9 mouse cellular contexts compared by ENCODE assay signal in genomic region chr15:77911065-77911464, GRCm38 (mm10). TPM values are rescaled to one million over a fixed set of nuclear protein-coding genes. Genes with fewer than 3 reads are reported as not detected.
A peak's percentile ranks its signal among the peaks of the same experiment; 100 is the strongest.
DNase-seq lines count a peak whose midpoint lies in the region; ATAC-seq lines count a peak whose summit lies in the region.
"Had no signal": no experiment of that assay in that cellular context is flagged by ENCODE, and none has a peak within 500 bp of the region (broad histone marks: within the 10 kb centered on the region; RNA-seq: fewer than 3 reads in every experiment).

No protein-coding gene starts in this region.

- H3K4me3 ChIP-seq in lung, embryonic 15.5 days: no peak overlapping the region
- no peak overlapping the region for H3K4me3 ChIP-seq in hindbrain, embryonic 16.5 days (ENCODE audit: low read length)

- H3K27ac ChIP-seq in lung, embryonic 15.5 days: peak overlapping the region; percentile 83
- H3K27ac ChIP-seq in hindbrain, embryonic 16.5 days (ENCODE audit: low read depth, low read length): no peak overlapping the region
- H3K27ac ChIP-seq: macrophage had no signal

- no peaks in the 10 kb centered on the region for H3K9me3 ChIP-seq in lung, embryonic 15.5 days
- H3K9me3 ChIP-seq in hindbrain, embryonic 16.5 days (ENCODE audit: control insufficient read depth, low read length): no peaks in the 10 kb centered on the region

- H3K27me3 ChIP-seq in lung, embryonic 15.5 days: no peaks in the 10 kb centered on the region
- H3K27me3 ChIP-seq in hindbrain, embryonic 16.5 days (replicated peaks; ENCODE audit: control insufficient read depth, insufficient read depth, low read length): no peaks in the 10 kb centered on the region; the same call in 1 of the 2 replicates

- H3K36me3 ChIP-seq in lung, embryonic 15.5 days: peaks cover 12% of the 10 kb centered on the region; the same call in 1 of the 2 replicates
- H3K36me3 ChIP-seq in hindbrain, embryonic 16.5 days (ENCODE audit: control insufficient read depth, insufficient read depth, low read length): peaks cover 7% of the 10 kb centered on the region; the same call in 1 of the 2 replicates

- ATAC-seq in lung, embryonic 15.5 days (ENCODE audit: borderline replicate concordance, extremely low read depth, low FRiP score, low TSS enrichment): peak; percentile 74
- ATAC-seq in hindbrain, embryonic 16.5 days: no peak

- WGBS in lung, embryonic 15.5 days: 22% methylated on average over 2 of the region's 2 CpGs
- WGBS in hindbrain, embryonic 16.5 days: 20% methylated on average over 2 of the region's 2 CpGs

- DNase-seq in NIH3T3 (ENCODE audit: low read depth): peak; percentile 63
- peak; percentile 49 to 65 for DNase-seq in heart, adult 18-20 months
- peak; percentile 94 for DNase-seq in kidney, adult 9 months
- DNase-seq in retina, embryonic 14.5 days (ENCODE audit: low spot score): no peak
- no peak for DNase-seq in right cerebral cortex, postnatal 36 days (ENCODE audit: low spot score in 2 of 2)
- DNase-seq in spleen, adult 12 weeks (ENCODE audit: low spot score): no peak

- peaks cover 42% of the 10 kb centered on the region for H3K4me1 ChIP-seq in lung, embryonic 15.5 days
- no peaks in the 10 kb centered on the region for H3K4me1 ChIP-seq in hindbrain, embryonic 16.5 days (ENCODE audit: control insufficient read depth, insufficient read depth, low read depth, low read length)

- H3K4me2 ChIP-seq in lung, embryonic 15.5 days: no peak overlapping the region
- H3K4me2 ChIP-seq in hindbrain, embryonic 16.5 days (ENCODE audit: low read length): no peak overlapping the region

- H3K9ac ChIP-seq in lung, embryonic 15.5 days: no peak overlapping the region
- no peak overlapping the region for H3K9ac ChIP-seq in hindbrain, embryonic 16.5 days (ENCODE audit: low read depth, low read length)

RNA-seq across cellular contexts. Expression of gene Txn2, which starts 17.7 kb away (rescaled TPM):
- 100 to 1,000 TPM; 291 to 304 TPM for total RNA-seq in heart, adult 18-20 months (2021)
- 207 and 211 TPM in 2 replicates for polyA plus RNA-seq in lung, embryonic 15.5 days (2015; fragmentation: Nextera tagmentation; extraction: Ambion mirVana)
- 215 and 216 TPM in 2 replicates for polyA plus RNA-seq in hindbrain, embryonic 16.5 days (2015; fragmentation: Nextera tagmentation; extraction: Ambion mirVana)

RNA-seq across cellular contexts. Expression of gene Foxred2, which starts 45.5 kb away (rescaled TPM):
- 1 to 10 TPM in 1 of 2 experiments, under 1 TPM in 1; 0.67 to 1.3 TPM for total RNA-seq in heart, adult 18-20 months (2021)
- 3.8 TPM in 2 replicates for polyA plus RNA-seq in lung, embryonic 15.5 days (2015; fragmentation: Nextera tagmentation; extraction: Ambion mirVana)
- polyA plus RNA-seq in hindbrain, embryonic 16.5 days (2015; fragmentation: Nextera tagmentation; extraction: Ambion mirVana): 8.8 and 9.6 TPM in 2 replicates

RNA-seq across cellular contexts. Expression of gene Eif3d, which starts 59.5 kb away (rescaled TPM):
- 10 to 100 TPM; 67.3 to 67.9 TPM for total RNA-seq in heart, adult 18-20 months (2021)
- polyA plus RNA-seq in lung, embryonic 15.5 days (2015; fragmentation: Nextera tagmentation; extraction: Ambion mirVana): 178 and 187 TPM in 2 replicates
- 158 and 175 TPM in 2 replicates for polyA plus RNA-seq in hindbrain, embryonic 16.5 days (2015; fragmentation: Nextera tagmentation; extraction: Ambion mirVana)

Comparison
In these comparisons a context has a peak if more than half of its experiments do, and no peak if none do; other contexts are left out.
1. DNase-seq: peak in NIH3T3 (single experiment), heart, adult 18-20 months (2 of 2) and kidney, adult 9 months (single experiment); none in retina, embryonic 14.5 days (single experiment), right cerebral cortex, postnatal 36 days (0 of 2) and spleen, adult 12 weeks (single experiment).